Mouse (Mus musculus): ENCODE data around the gene Ear1.
A peak's percentile ranks its signal among the peaks of the same experiment; 100 is the strongest.
"Not testable (repeated sequence)": the region's sequence is repeated elsewhere in the genome, so short reads cannot be mapped to it uniquely, and the experiment has no call there.

DNA sequence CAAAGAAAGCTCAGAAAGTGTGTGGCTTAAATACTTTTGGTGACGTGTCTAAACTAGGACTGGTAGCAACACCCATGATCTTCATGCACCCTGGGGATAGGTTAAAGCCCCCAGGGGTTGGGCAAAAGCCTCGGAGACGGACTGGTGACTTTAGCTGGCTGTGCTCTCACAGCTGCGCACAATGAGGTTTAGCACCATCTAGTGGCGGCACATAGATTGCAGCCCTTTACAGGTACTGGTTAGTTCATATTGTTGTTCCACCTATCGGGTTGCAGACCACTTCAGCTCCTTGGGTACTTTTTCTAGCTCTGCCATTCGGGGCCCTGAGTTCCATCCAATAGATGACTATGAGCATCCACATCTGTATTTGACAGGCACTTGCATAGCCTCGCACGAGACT lies 62.9 kb downstream of the Ear1 start:
- TF ChIP-seq CTCF (IDR thresholded peaks at IDR 0.05; ENCODE audit: borderline replicate concordance, extremely low read depth, insufficient read depth, insufficient read length) = peak; percentile 50; the same call in 1 of the 2 replicates
- not testable (repeated sequence) for TF ChIP-seq POLR2A (IDR thresholded peaks at IDR 0.05; ENCODE audit: borderline replicate concordance, extremely low read depth, insufficient read depth, insufficient read length, poor library complexity, severe bottlenecking)

Data from brain, embryonic 14.5 days (tissue).